Mouse (Mus musculus): ENCODE measurements around the gene Fgfr2. TPM values are rescaled to one million over a fixed set of nuclear protein-coding genes. Genes with fewer than 3 reads are reported as not detected.

Fgfr2 gene
- polyA plus RNA-seq, 1 experiment: 0.17 TPM

- no peak overlapping the region for H3K4me3 ChIP-seq
- TF ChIP-seq MAX (IDR thresholded peaks at IDR 0.05; ENCODE audit: low read depth) (no peak), MYOD1 (IDR thresholded peaks at IDR 0.05; ENCODE audit: control insufficient read depth in 1 of 3, insufficient read length in 2 of 3, low read depth in 2 of 3) (no peak), REST (IDR thresholded peaks at IDR 0.05; ENCODE audit: insufficient read depth, insufficient read length) (no peak), MYOG (IDR thresholded peaks at IDR 0.05; ENCODE audit: control insufficient read depth in 1 of 3, insufficient read depth in 1 of 3, insufficient read length in 2 of 3, low read depth in 2 of 3) (no peak), TCF12 (IDR thresholded peaks at IDR 0.05; ENCODE audit: insufficient read depth, poor library complexity, severe bottlenecking) (no peak), USF1 (IDR thresholded peaks at IDR 0.05; ENCODE audit: low read depth) (no peak)
- no peaks in the 10 kb centered on the region for H3K36me3 ChIP-seq (ENCODE audit: control insufficient read depth, insufficient read depth)
- no peak overlapping the region for H3K4me2 ChIP-seq (ENCODE audit: low read depth)
- no peak overlapping the region for H3ac ChIP-seq (ENCODE audit: control insufficient read depth, insufficient read length)
- no peaks in the 10 kb centered on the region for H3K79me2 ChIP-seq (ENCODE audit: control insufficient read depth, insufficient read depth)
- no peaks in the 10 kb centered on the region for H3K27me3 ChIP-seq (ENCODE audit: control insufficient read depth, insufficient read depth, insufficient read length)
These were observed 1012.8 kb downstream of the Fgfr2 start for GRCm38 (mm10) chr7:132110308-132110707.

- Histone ChIP-seq H3K36me3 (ENCODE audit: control insufficient read depth, insufficient read depth) (no peaks in the 10 kb centered on the region), H3K27me3 (ENCODE audit: control insufficient read depth, insufficient read depth, insufficient read length) (no peaks in the 10 kb centered on the region), H3K79me2 (ENCODE audit: control insufficient read depth, insufficient read depth) (no peaks in the 10 kb centered on the region), H3ac (ENCODE audit: control insufficient read depth, insufficient read length) (no peak overlapping the region), H3K4me2 (ENCODE audit: low read depth) (no peak overlapping the region), H3K4me3 (no peak overlapping the region)
- TF ChIP-seq SRF (IDR thresholded peaks at IDR 0.05; ENCODE audit: control insufficient read depth, insufficient read length, low read depth): no peak
- TF ChIP-seq REST (IDR thresholded peaks at IDR 0.05; ENCODE audit: insufficient read depth, insufficient read length): no peak
- TF ChIP-seq MYOD1 (IDR thresholded peaks at IDR 0.05; ENCODE audit: control insufficient read depth in 1 of 3, insufficient read length in 2 of 3, low read depth in 2 of 3): no peak
- TF ChIP-seq MYOG (IDR thresholded peaks at IDR 0.05; ENCODE audit: control insufficient read depth in 1 of 3, insufficient read depth in 1 of 3, insufficient read length in 2 of 3, low read depth in 2 of 3): no peak
- TF ChIP-seq POLR2AphosphoS2 (IDR thresholded peaks at IDR 0.05; ENCODE audit: insufficient read length, low read depth): no peak
- no peak for TF ChIP-seq USF1 (IDR thresholded peaks at IDR 0.05; ENCODE audit: low read depth)
- TF ChIP-seq MAX (IDR thresholded peaks at IDR 0.05; ENCODE audit: low read depth): no peak
- no peak for TF ChIP-seq E2F4 (IDR thresholded peaks at IDR 0.05; ENCODE audit: insufficient read depth)
- TF ChIP-seq TCF3 (IDR thresholded peaks at IDR 0.05; ENCODE audit: insufficient read length, low read depth): no peak
- no peak for TF ChIP-seq TCF12 (IDR thresholded peaks at IDR 0.05; ENCODE audit: insufficient read depth, poor library complexity, severe bottlenecking)
- TF ChIP-seq CEBPB (IDR thresholded peaks at IDR 0.05; ENCODE audit: insufficient read depth, poor library complexity, severe bottlenecking): no peak
- no peak for TF ChIP-seq POLR2A (IDR thresholded peaks at IDR 0.05; ENCODE audit: insufficient read length, low read depth)
These were observed 1016.3 kb downstream of the Fgfr2 start for GRCm38 (mm10) chr7:132106891-132107290.

GRCm38 (mm10) chr7:132105326-132105725 lies 1017.8 kb downstream of the Fgfr2 start:
- no peak overlapping the region for H3K4me3 ChIP-seq
- no peaks in the 10 kb centered on the region for H3K36me3 ChIP-seq (ENCODE audit: control insufficient read depth, insufficient read depth)
- no peak overlapping the region for H3ac ChIP-seq (ENCODE audit: control insufficient read depth, insufficient read length)
- TF ChIP-seq CEBPB (IDR thresholded peaks at IDR 0.05; ENCODE audit: insufficient read depth, poor library complexity, severe bottlenecking) (no peak), POLR2AphosphoS2 (IDR thresholded peaks at IDR 0.05; ENCODE audit: insufficient read length, low read depth) (no peak), USF1 (IDR thresholded peaks at IDR 0.05; ENCODE audit: low read depth) (no peak), SRF (IDR thresholded peaks at IDR 0.05; ENCODE audit: control insufficient read depth, insufficient read length, low read depth) (no peak), MAX (IDR thresholded peaks at IDR 0.05; ENCODE audit: low read depth) (no peak), TCF3 (IDR thresholded peaks at IDR 0.05; ENCODE audit: insufficient read length, low read depth) (no peak), POLR2A (IDR thresholded peaks at IDR 0.05; ENCODE audit: insufficient read length, low read depth) (no peak), REST (IDR thresholded peaks at IDR 0.05; ENCODE audit: insufficient read depth, insufficient read length) (no peak), E2F4 (IDR thresholded peaks at IDR 0.05; ENCODE audit: insufficient read depth) (no peak), MYOG (IDR thresholded peaks at IDR 0.05; ENCODE audit: control insufficient read depth in 1 of 3, insufficient read depth in 1 of 3, insufficient read length in 2 of 3, low read depth in 2 of 3) (no peak), TCF12 (IDR thresholded peaks at IDR 0.05; ENCODE audit: insufficient read depth, poor library complexity, severe bottlenecking) (no peak), MYOD1 (IDR thresholded peaks at IDR 0.05; ENCODE audit: control insufficient read depth in 1 of 3, insufficient read length in 2 of 3, low read depth in 2 of 3) (no peak)
- no peak overlapping the region for H3K4me2 ChIP-seq (ENCODE audit: low read depth)
- H3K79me2 ChIP-seq (ENCODE audit: control insufficient read depth, insufficient read depth): no peaks in the 10 kb centered on the region
- H3K27me3 ChIP-seq (ENCODE audit: control insufficient read depth, insufficient read depth, insufficient read length): no peaks in the 10 kb centered on the region

- H3K4me2 ChIP-seq (ENCODE audit: low read depth): no peak overlapping the region
- no peaks in the 10 kb centered on the region for H3K27me3 ChIP-seq (ENCODE audit: control insufficient read depth, insufficient read depth, insufficient read length)
- no peak overlapping the region for H3ac ChIP-seq (ENCODE audit: control insufficient read depth, insufficient read length)
- H3K36me3 ChIP-seq (ENCODE audit: control insufficient read depth, insufficient read depth): no peaks in the 10 kb centered on the region
- no peak overlapping the region for H3K4me3 ChIP-seq
- no peaks in the 10 kb centered on the region for H3K79me2 ChIP-seq (ENCODE audit: control insufficient read depth, insufficient read depth)
- TF ChIP-seq CEBPB (IDR thresholded peaks at IDR 0.05; ENCODE audit: insufficient read depth, poor library complexity, severe bottlenecking) (no peak), MAX (IDR thresholded peaks at IDR 0.05; ENCODE audit: low read depth) (no peak), MYOG (IDR thresholded peaks at IDR 0.05; ENCODE audit: control insufficient read depth in 1 of 3, insufficient read depth in 1 of 3, insufficient read length in 2 of 3, low read depth in 2 of 3) (no peak), POLR2A (IDR thresholded peaks at IDR 0.05; ENCODE audit: insufficient read length, low read depth) (no peak), POLR2AphosphoS2 (IDR thresholded peaks at IDR 0.05; ENCODE audit: insufficient read length, low read depth) (no peak), TCF3 (IDR thresholded peaks at IDR 0.05; ENCODE audit: insufficient read length, low read depth) (no peak), TCF12 (IDR thresholded peaks at IDR 0.05; ENCODE audit: insufficient read depth, poor library complexity, severe bottlenecking) (no peak), E2F4 (IDR thresholded peaks at IDR 0.05; ENCODE audit: insufficient read depth) (no peak), REST (IDR thresholded peaks at IDR 0.05; ENCODE audit: insufficient read depth, insufficient read length) (no peak), MYOD1 (IDR thresholded peaks at IDR 0.05; ENCODE audit: control insufficient read depth in 1 of 3, insufficient read length in 2 of 3, low read depth in 2 of 3) (no peak), USF1 (IDR thresholded peaks at IDR 0.05; ENCODE audit: low read depth) (no peak), SRF (IDR thresholded peaks at IDR 0.05; ENCODE audit: control insufficient read depth, insufficient read length, low read depth) (no peak)
These were observed 1024.7 kb downstream of the Fgfr2 start for GRCm38 (mm10) chr7:132098441-132098840.
